Mouse (Mus musculus) limb, embryonic 15.5 days (tissue): Measurements from ENCODE around the gene Hnrnpc. TPM values are rescaled to one million over a fixed set of nuclear protein-coding genes. Genes with fewer than 3 reads are reported as not detected.

Experiments
- ATAC-seq: fragments of 200-750 bp; cut with Nextera tagmentation; 2 replicates; pipeline ENCODE4 v1.8.0; 2017; ENCODE audit warnings: low read depth, moderate TSS enrichment; ENCODE audit not compliant: insufficient number of reproducible peaks, low FRiP score, low TSS enrichment
- H3K27ac ChIP-seq: fragments of 300-500 bp; sonication (generic); 2 replicates; pipeline ENCODE4 v1.5.1; 2015; ENCODE audit warnings: moderate library complexity, mild to moderate bottlenecking, inconsistent platforms
- H3K27me3 ChIP-seq: fragments of 300-500 bp; sonication (generic); 2 replicates; pipeline ENCODE4 v1.6.1; 2015; ENCODE audit warnings: inconsistent platforms
- H3K36me3 ChIP-seq: fragments of 300-500 bp; sonication (generic); 2 replicates; pipeline ENCODE4 v1.6.1; 2015; ENCODE audit warnings: inconsistent platforms
- H3K4me1 ChIP-seq: fragments of 300-500 bp; sonication (generic); 2 replicates; pipeline ENCODE4 v1.6.1; 2015; ENCODE audit warnings: inconsistent platforms
- H3K4me2 ChIP-seq: fragments of 300-500 bp; sonication (generic); 2 replicates; pipeline ENCODE4 v1.6.1; 2015; ENCODE audit warnings: mild to moderate bottlenecking, inconsistent platforms
- H3K4me3 ChIP-seq: fragments of 300-500 bp; sonication (generic); 2 replicates; pipeline ENCODE4 v1.5.1; 2015; ENCODE audit warnings: mild to moderate bottlenecking, inconsistent platforms
- H3K9ac ChIP-seq: fragments of 300-500 bp; sonication (generic); 2 replicates; pipeline ENCODE4 v1.6.1; 2015; ENCODE audit warnings: inconsistent platforms
- H3K9me3 ChIP-seq: fragments of 300-500 bp; sonication (generic); 2 replicates; pipeline ENCODE4 v1.6.1; 2016; ENCODE audit warnings: inconsistent platforms
- WGBS: fragments of 180-500 bp; shearing (Covaris S2); methylation state at CpG from one replicate; pipeline ENCODE4 v1.1.7; 2015; 5-methylcytosine and 5-hydroxymethylcytosine counted together
- polyA plus RNA-seq: library from polyadenylated mRNA; unstranded; fragments of >200 nt; fragmentation: Nextera tagmentation; extraction: Ambion mirVana; gene quantifications from 2 replicates; pipeline ENCODE4 v1.2.1, GENCODE M21; 2015

Gene Hnrnpc
- polyA plus RNA-seq, 1 experiment from 2014 or later, result 558 TPM

DNA sequence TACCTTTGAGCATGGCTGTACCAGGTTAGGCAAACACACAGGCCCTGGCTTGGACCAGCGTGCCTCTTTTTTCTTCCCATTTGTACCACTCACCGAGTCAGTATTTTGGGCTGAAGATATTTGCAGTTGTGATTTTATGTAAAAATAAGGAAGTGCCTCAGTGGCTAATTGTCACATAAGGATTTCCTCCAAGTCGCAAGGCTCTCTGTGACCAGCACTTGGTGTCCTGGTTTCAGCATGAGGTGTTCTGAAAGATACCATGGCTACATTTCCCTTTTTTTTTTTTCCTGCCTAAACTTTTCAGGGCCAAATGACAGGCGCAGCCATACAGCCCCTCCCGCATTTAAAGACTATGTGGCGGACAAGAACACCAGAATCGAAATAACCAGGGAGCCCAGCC lies 16.3 kb upstream of the Hnrnpc start:
- Histone ChIP-seq H3K4me3 (no peak overlapping the region), H3K9me3 (no peaks in the 10 kb centered on the region), H3K4me1 (0 out of 2 replicates have a peak, but pooled peaks cover 4% of the 10 kb centered on the region), H3K27me3 (no peaks in the 10 kb centered on the region), H3K9ac (no peak overlapping the region), H3K36me3 (no peaks in the 10 kb centered on the region), H3K4me2 (peak overlapping the region; percentile 80; the same call in 1 of the 2 replicates), H3K27ac (no peak overlapping the region)
- WGBS, result 58% methylated on average over 7 of the region's 7 CpGs
- ATAC-seq, result no peak

DNA sequence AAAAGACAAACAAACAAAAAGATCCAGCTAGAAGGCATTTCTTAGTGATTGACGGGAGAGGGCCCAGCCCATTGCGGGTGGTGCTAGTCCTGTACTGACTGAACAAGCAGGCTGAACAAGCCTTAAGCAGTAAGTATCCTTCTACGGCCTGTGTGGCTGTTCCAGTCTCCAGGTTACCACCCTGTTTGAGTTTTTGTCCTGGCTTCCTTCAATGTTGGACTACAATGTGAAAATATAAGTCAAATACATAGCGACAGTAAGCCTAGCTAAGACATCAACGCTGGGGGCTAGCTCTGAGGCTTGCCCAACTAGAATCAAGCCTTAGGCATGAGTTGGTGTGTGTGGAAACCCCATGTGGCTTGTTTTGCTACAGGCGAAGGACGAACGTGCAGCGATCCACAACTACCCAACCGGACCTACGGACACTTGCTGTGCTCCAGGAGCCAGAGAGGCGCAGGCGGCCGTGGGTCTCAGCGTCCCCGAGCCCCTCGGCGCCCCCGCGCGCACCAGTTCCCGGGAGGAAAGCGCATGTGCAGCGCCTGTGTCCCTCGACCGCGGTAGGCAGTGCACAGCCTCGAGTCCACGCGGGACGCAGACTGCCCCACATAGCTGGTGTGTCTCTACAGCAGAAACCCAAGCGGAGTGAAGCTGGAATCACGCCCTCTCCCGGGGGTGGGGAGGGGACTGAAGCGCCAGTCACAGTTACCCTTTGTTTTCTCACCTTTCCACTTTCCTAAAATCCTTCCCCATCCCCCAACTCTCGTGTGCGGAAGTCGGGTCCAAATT lies 15.2 kb upstream of the Hnrnpc start:
- Histone ChIP-seq H3K9ac (peak overlapping the region; percentile 43), H3K9me3 (no peaks in the 10 kb centered on the region), H3K4me2 (peak overlapping the region; percentile 80), H3K36me3 (no peaks in the 10 kb centered on the region), H3K27ac (peak overlapping the region; percentile 80), H3K4me1 (0 out of 2 replicates have a peak, but pooled peaks cover 4% of the 10 kb centered on the region), H3K4me3 (peak overlapping the region; percentile 51), H3K27me3 (no peaks in the 10 kb centered on the region)
- WGBS, result under 1% methylated on average over 38 of the region's 38 CpGs
- peak; percentile 81; the same call in 1 of the 2 replicates for ATAC-seq

GRCm38 (mm10) chr14:52118456-52118822 lies 14.6 kb upstream of the Hnrnpc start:
- Histone ChIP-seq H3K4me1 (0 out of 2 replicates have a peak, but pooled peaks cover 4% of the 10 kb centered on the region), H3K9me3 (no peaks in the 10 kb centered on the region), H3K27me3 (no peaks in the 10 kb centered on the region), H3K4me3 (peak overlapping the region; percentile 51), H3K36me3 (no peaks in the 10 kb centered on the region), H3K9ac (no peak overlapping the region), H3K4me2 (peak overlapping the region; percentile 80), H3K27ac (peak overlapping the region; percentile 80)
- WGBS, result 25% methylated on average over 8 of the region's 8 CpGs
- ATAC-seq, result no peak; the same call in 1 of the 2 replicates

DNA sequence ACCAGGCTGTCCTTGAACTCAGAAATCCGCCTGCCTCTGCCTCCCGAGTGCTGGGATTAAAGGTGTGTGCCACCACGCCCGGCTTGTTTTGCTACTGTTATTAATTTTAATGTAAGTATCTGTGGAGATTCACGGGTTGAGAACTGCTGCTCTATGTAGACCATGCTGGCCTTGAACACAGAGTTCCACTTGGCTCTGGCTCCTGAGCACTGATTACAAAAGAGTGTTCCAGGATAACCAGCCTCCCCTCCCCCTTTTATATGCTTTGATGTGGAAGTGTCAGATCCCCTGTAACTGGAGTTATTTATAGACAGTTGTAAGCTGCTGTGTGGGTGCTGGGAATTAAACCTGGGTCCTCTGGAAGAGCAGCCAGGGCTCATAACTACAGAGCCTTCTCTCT lies 13.4 kb upstream of the Hnrnpc start:
- Histone ChIP-seq H3K36me3 (no peaks in the 10 kb centered on the region), H3K9me3 (no peaks in the 10 kb centered on the region), H3K9ac (no peak overlapping the region), H3K4me3 (no peak overlapping the region), H3K4me2 (no peak overlapping the region), H3K27ac (no peak overlapping the region), H3K27me3 (no peaks in the 10 kb centered on the region), H3K4me1 (0 out of 2 replicates have a peak, but pooled peaks cover 4% of the 10 kb centered on the region)
- 90% methylated on average over 5 of the region's 5 CpGs for WGBS
- no peak for ATAC-seq

DNA sequence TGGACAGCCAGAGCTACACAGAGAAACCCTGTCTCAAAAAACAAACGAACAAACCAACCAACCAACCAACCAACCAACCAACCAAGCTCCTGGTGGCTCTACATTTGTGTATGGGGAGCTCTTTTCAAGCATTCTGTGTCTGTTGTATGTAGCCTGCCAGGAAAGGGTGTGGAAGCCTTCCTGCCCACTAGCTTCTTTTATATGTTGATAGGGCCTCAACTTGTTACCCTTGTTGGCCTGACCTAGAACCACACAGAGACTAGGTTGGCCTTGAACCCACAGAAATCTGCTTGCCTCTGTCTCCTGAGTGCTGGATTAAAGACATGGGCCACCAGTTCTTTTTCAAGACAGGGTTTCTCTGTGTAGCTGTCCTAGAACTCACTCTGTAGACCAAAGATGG lies 10.3 kb upstream of the Hnrnpc start:
- Histone ChIP-seq H3K9ac (no peak overlapping the region), H3K4me2 (no peak overlapping the region), H3K4me3 (no peak overlapping the region), H3K36me3 (no peaks in the 10 kb centered on the region), H3K27me3 (no peaks in the 10 kb centered on the region), H3K4me1 (0 out of 2 replicates have a peak, but pooled peaks cover 4% of the 10 kb centered on the region), H3K27ac (no peak overlapping the region), H3K9me3 (no peaks in the 10 kb centered on the region)
- no peak for ATAC-seq
- 61% methylated on average over 1 of the region's 1 CpGs for WGBS

GRCm38 (mm10) chr14:52110346-52110745 lies 6.5 kb upstream of the Hnrnpc start, which contains the start of gene Rpgrip1:
Rpgrip1 (plus strand) TSS chr14:52110704.
- H3K4me3 ChIP-seq, result no peak within 1 kb of the TSS
- H3K4me1 ChIP-seq, result 0 out of 2 replicates have a peak, but pooled peaks cover 9% of the 10 kb centered on the region
- H3K27ac ChIP-seq, result no peak within 1 kb of the TSS
- no peak within 1 kb of the TSS for H3K9ac ChIP-seq
- H3K4me2 ChIP-seq, result no peak within 1 kb of the TSS
- 93% methylated on average over 4 of the region's 4 CpGs for WGBS
- no peaks in the 10 kb centered on the region for H3K27me3 ChIP-seq
- H3K9me3 ChIP-seq, result no peaks in the 10 kb centered on the region
- ATAC-seq, result no peak
- no peaks in the 10 kb centered on the region for H3K36me3 ChIP-seq

DNA sequence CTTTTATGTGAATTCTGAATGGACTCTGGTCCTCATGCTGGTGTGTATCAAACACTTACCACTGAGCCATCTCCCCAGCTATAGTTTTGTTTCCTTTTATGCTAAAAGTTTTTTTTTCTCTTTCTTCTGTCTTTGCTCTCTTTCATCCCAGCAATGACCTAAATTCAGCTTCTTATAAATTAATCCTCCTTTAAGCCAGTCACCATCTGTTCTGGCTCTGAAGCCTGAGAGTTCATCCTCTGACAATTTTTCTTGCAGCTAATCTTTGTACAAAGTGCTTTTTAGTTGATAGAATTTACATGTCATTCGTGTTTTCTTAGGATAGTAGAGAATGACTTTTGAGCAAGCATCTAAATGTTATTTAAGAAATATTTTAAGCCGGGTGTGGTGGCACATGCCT lies 4.2 kb upstream of the Hnrnpc start:
- 84% methylated on average over 2 of the region's 2 CpGs for WGBS
- ATAC-seq, result no peak
- Histone ChIP-seq H3K4me3 (no peak overlapping the region), H3K4me2 (no peak overlapping the region), H3K9me3 (no peaks in the 10 kb centered on the region), H3K36me3 (no peaks in the 10 kb centered on the region), H3K4me1 (0 out of 2 replicates have a peak, but pooled peaks cover 9% of the 10 kb centered on the region), H3K27me3 (no peaks in the 10 kb centered on the region), H3K9ac (no peak overlapping the region), H3K27ac (no peak overlapping the region)

DNA sequence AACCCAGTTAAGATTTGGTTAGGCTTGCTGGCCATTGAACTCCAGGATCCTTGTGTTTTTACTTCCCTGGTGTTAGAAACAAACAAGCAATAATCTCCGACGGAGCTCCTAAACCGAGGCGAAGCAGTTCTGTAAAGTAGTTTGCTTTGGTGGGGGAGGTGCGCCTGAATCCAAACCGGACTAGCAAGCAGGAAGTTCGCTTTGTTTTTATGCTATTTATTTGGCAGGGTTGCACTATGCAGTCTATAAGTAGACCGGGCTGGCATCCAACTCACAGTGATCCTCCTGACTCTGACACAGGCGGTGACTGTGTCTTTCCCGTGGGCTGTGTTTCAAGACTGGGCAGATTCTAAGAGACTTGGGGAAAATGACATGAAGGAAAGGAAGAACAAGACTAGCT lies 2.9 kb upstream of the Hnrnpc start:
- WGBS, result 7% methylated on average over 10 of the region's 10 CpGs
- no peak overlapping the region for H3K4me3 ChIP-seq
- H3K9ac ChIP-seq, result no peak overlapping the region
- H3K36me3 ChIP-seq, result peaks cover 4% of the 10 kb centered on the region; the same call in 1 of the 2 replicates
- H3K27ac ChIP-seq, result peak overlapping the region; percentile 84
- H3K4me1 ChIP-seq, result peaks cover 18% of the 10 kb centered on the region
- H3K4me2 ChIP-seq, result 0 out of 2 replicates have a peak overlapping the region, but pooled peaks have one; percentile 19
- H3K9me3 ChIP-seq, result no peaks in the 10 kb centered on the region
- no peaks in the 10 kb centered on the region for H3K27me3 ChIP-seq
- ATAC-seq, result no peak

GRCm38 (mm10) chr14:52105308-52105707 lies 1.5 kb upstream of the Hnrnpc start:
- no peak overlapping the region for H3K4me3 ChIP-seq
- H3K27me3 ChIP-seq, result no peaks in the 10 kb centered on the region
- H3K4me1 ChIP-seq, result peaks cover 25% of the 10 kb centered on the region
- no peak overlapping the region for H3K4me2 ChIP-seq
- no peak overlapping the region for H3K27ac ChIP-seq
- 52% methylated on average over 2 of the region's 2 CpGs for WGBS
- no peak overlapping the region for H3K9ac ChIP-seq
- ATAC-seq, result no peak
- no peaks in the 10 kb centered on the region for H3K9me3 ChIP-seq
- H3K36me3 ChIP-seq, result peaks cover 9% of the 10 kb centered on the region

- Histone ChIP-seq H3K4me3 (peak overlapping the region; percentile 87), H3K9me3 (no peaks in the 10 kb centered on the region), H3K4me1 (peaks cover 25% of the 10 kb centered on the region), H3K9ac (peak overlapping the region; percentile 29), H3K27me3 (no peaks in the 10 kb centered on the region), H3K36me3 (peaks cover 9% of the 10 kb centered on the region), H3K4me2 (peak overlapping the region; percentile 46), H3K27ac (peak overlapping the region; percentile 92)
- WGBS, result 27% methylated on average over 7 of the region's 7 CpGs
- ATAC-seq, result no peak; the same call in 1 of the 2 replicates
These were observed 953 bp upstream of the Hnrnpc start for GRCm38 (mm10) chr14:52104677-52105285.

- WGBS, result under 1% methylated on average over 29 of the region's 30 CpGs
- no peaks in the 10 kb centered on the region for H3K9me3 ChIP-seq
- H3K4me2 ChIP-seq, result peak overlapping the region; percentile 59
- peak overlapping the region; percentile 87 for H3K4me3 ChIP-seq
- H3K27ac ChIP-seq, result peak overlapping the region; percentile 97
- no peaks in the 10 kb centered on the region for H3K27me3 ChIP-seq
- no peak for ATAC-seq
- peak overlapping the region; percentile 97 for H3K9ac ChIP-seq
- peaks cover 9% of the 10 kb centered on the region for H3K36me3 ChIP-seq
- H3K4me1 ChIP-seq, result peaks cover 25% of the 10 kb centered on the region
These were observed 363 bp downstream of the Hnrnpc start for GRCm38 (mm10) chr14:52103474-52103855.
